Mouse (Mus musculus) myocyte (in vitro differentiated cells): ENCODE measurements around the gene Cort.

Experiments
- MAX ChIP-seq: IDR thresholded peaks from one replicate; pipeline ENCODE4 v1.6.1; 2011; ENCODE audit warnings: low read depth, mild to moderate bottlenecking, control low read depth
- MYOD1 ChIP-seq, 3 experiments: IDR thresholded peaks; one replicate each; pipeline ENCODE4 v1.6.1; 2011; ENCODE audit warnings: control low read depth in 2 of 3, low read depth in 2 of 3, mild to moderate bottlenecking in 2 of 3, moderate library complexity in 1 of 3; ENCODE audit not compliant: insufficient read length in 2 of 3, control insufficient read depth in 1 of 3
- MYOG ChIP-seq, 3 experiments: IDR thresholded peaks; one replicate each; pipeline ENCODE4 v1.6.1; 2011; ENCODE audit warnings: control low read depth in 2 of 3, low read depth in 2 of 3, mild to moderate bottlenecking in 2 of 3; ENCODE audit not compliant: insufficient read length in 2 of 3, control insufficient read depth in 1 of 3, insufficient read depth in 1 of 3
- POLR2A ChIP-seq: IDR thresholded peaks from one replicate; pipeline ENCODE4 v1.6.1; 2011; ENCODE audit warnings: low read depth, mild to moderate bottlenecking, control low read depth, moderate library complexity; ENCODE audit not compliant: insufficient read length
- POLR2AphosphoS2 ChIP-seq: IDR thresholded peaks from one replicate; pipeline ENCODE4 v1.6.1; 2011; ENCODE audit warnings: low read depth, control low read depth; ENCODE audit not compliant: insufficient read length
- TCF12 ChIP-seq: IDR thresholded peaks from one replicate; pipeline ENCODE4 v1.6.1; 2011; ENCODE audit warnings: mild to moderate bottlenecking, control low read depth; ENCODE audit not compliant: poor library complexity, insufficient read depth, severe bottlenecking
- USF1 ChIP-seq: IDR thresholded peaks from one replicate; pipeline ENCODE4 v1.6.1; 2011; ENCODE audit warnings: low read depth, mild to moderate bottlenecking, control low read depth, moderate library complexity

GRCm38 (mm10) chr4:149081528-149081927, 45.0 kb downstream of the Cort start:
- TF ChIP-seq TCF12 (no peak), POLR2AphosphoS2 (no peak), POLR2A (no peak), MAX (no peak), USF1 (no peak), MYOG (IDR thresholded peaks at IDR 0.05; ENCODE audit: control insufficient read depth in 1 of 3, insufficient read depth in 1 of 3, insufficient read length in 2 of 3, low read depth in 2 of 3) (no peak), MYOD1 (IDR thresholded peaks at IDR 0.05; ENCODE audit: control insufficient read depth in 1 of 3, insufficient read length in 2 of 3, low read depth in 2 of 3) (no peak)
